Mouse (Mus musculus) ES-E14 (cell line): ENCODE data around the gene Efemp2.

Source experiments
- CHD2 ChIP-seq: IDR thresholded peaks from 2 replicates; pipeline ENCODE4 v1.6.1; 2014; ENCODE audit warnings: mild to moderate bottlenecking, low read depth, low read length, inconsistent platforms
- HCFC1 ChIP-seq: IDR thresholded peaks from 2 replicates; pipeline ENCODE4 v1.6.1; 2012; ENCODE audit warnings: low read length, inconsistent platforms, borderline replicate concordance; ENCODE audit not compliant: insufficient read depth
- MAFK ChIP-seq: IDR thresholded peaks from 2 replicates; pipeline ENCODE4 v1.6.1; 2014; ENCODE audit warnings: mild to moderate bottlenecking, low read depth, low read length, inconsistent platforms; ENCODE audit not compliant: insufficient read depth
- ZC3H11A ChIP-seq: IDR thresholded peaks from 2 replicates; pipeline ENCODE4 v1.6.1; 2012; ENCODE audit warnings: low read depth, mild to moderate bottlenecking, inconsistent platforms, low read length, borderline replicate concordance
- ZNF384 ChIP-seq: IDR thresholded peaks from 2 replicates; pipeline ENCODE4 v1.6.1; 2012; ENCODE audit warnings: low read depth, low read length, inconsistent platforms

GRCm38 (mm10) chr19:5424782-5425741 is 48.7 kb upstream of the Efemp2 start, which contains the start of the genes Drap1 and AI837181:
- TF ChIP-seq HCFC1 (0 out of 2 replicates have a peak, but pooled peaks have one; percentile 13), MAFK (no peak), ZNF384 (no peak; the same call in 1 of the 2 replicates), ZC3H11A (no peak), CHD2 (no peak)
